10 mouse cellular contexts compared by ENCODE assay signal in the genomic region with DNA sequence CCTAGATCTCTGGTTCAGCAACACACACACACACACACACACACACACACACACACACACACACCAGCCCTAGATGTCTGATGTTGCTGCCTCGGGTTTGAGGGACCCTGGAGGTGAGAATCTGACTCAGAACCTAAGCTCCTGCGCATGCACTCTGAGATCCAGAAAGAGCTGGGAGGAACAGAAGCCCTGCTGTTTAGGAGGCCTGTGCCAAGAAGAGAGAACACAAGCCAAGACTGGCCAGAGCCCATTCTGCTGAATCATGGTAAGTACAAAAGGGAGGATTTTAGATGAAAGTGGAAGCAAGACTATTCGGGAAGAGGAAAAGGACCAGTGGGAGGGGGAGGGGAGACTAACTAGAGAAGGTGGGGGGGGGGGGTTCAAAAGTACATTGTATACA.
DNase-seq lines count a peak whose midpoint lies in the region; ATAC-seq and TF ChIP-seq lines count a peak whose summit lies in the region.
"Had no signal": no experiment of that assay in that cellular context is flagged by ENCODE, and none has a peak within 500 bp of the region (broad histone marks: within the 10 kb centered on the region; RNA-seq: fewer than 3 reads in every experiment).

No protein-coding gene starts in this region.

- H3K27ac ChIP-seq in hindbrain, embryonic 14.5 days: no peak overlapping the region
- no peak overlapping the region for H3K27ac ChIP-seq in hindbrain, embryonic 12.5 days
- H3K27ac ChIP-seq in cerebellum, adult 2 months (ENCODE audit: insufficient read depth, low read length): peak overlapping the region; percentile 23; the same call in 1 of the 2 replicates
- no peak overlapping the region for H3K27ac ChIP-seq in midbrain, embryonic 16.5 days (ENCODE audit: low read length)
- H3K27ac ChIP-seq: embryonic facial prominence, embryonic 13.5 days had no signal

- TF ChIP-seq POLR2A in cerebellum, adult 2 months (IDR thresholded peaks at IDR 0.05; ENCODE audit: borderline replicate concordance, insufficient read depth, low read length): no peak

- no peak for TF ChIP-seq CTCF in cerebellum, adult 2 months (IDR thresholded peaks at IDR 0.05; ENCODE audit: borderline replicate concordance, insufficient read depth, low read depth, low read length)

- H3K27me3 ChIP-seq in hindbrain, embryonic 14.5 days (ENCODE audit: control insufficient read depth, insufficient read depth, low read length): no peaks in the 10 kb centered on the region
- no peaks in the 10 kb centered on the region for H3K27me3 ChIP-seq in hindbrain, embryonic 12.5 days
- H3K27me3 ChIP-seq in cerebellum, adult 2 months (ENCODE audit: control insufficient read depth, insufficient read depth, low read length): no peaks in the 10 kb centered on the region
- H3K27me3 ChIP-seq in midbrain, embryonic 16.5 days (ENCODE audit: control insufficient read depth, insufficient read depth, low read depth, low read length): no peaks in the 10 kb centered on the region
- H3K27me3 ChIP-seq: embryonic facial prominence, embryonic 13.5 days; limb, embryonic 13.5 days had no signal

- H3K4me1 ChIP-seq in hindbrain, embryonic 14.5 days (replicated peaks; ENCODE audit: control insufficient read depth, insufficient read depth, low read length): no peaks in the 10 kb centered on the region
- H3K4me1 ChIP-seq in hindbrain, embryonic 12.5 days: peaks cover 5% of the 10 kb centered on the region
- peaks cover 6% of the 10 kb centered on the region for H3K4me1 ChIP-seq in cerebellum, adult 2 months (ENCODE audit: control insufficient read depth, insufficient read depth, low read length)
- H3K4me1 ChIP-seq in midbrain, embryonic 16.5 days (ENCODE audit: control insufficient read depth, insufficient read depth, low read length): no peaks in the 10 kb centered on the region
- H3K4me1 ChIP-seq: embryonic facial prominence, embryonic 13.5 days had no signal

- H3K9ac ChIP-seq in hindbrain, embryonic 14.5 days: no peak overlapping the region
- no peak overlapping the region for H3K9ac ChIP-seq in hindbrain, embryonic 12.5 days
- no peak overlapping the region for H3K9ac ChIP-seq in midbrain, embryonic 16.5 days (ENCODE audit: low read depth, low read length)
- H3K9ac ChIP-seq: embryonic facial prominence, embryonic 13.5 days; limb, embryonic 13.5 days had no signal

- no peaks in the 10 kb centered on the region for H3K36me3 ChIP-seq in hindbrain, embryonic 14.5 days (replicated peaks; ENCODE audit: control insufficient read depth, insufficient read depth)
- H3K36me3 ChIP-seq in hindbrain, embryonic 12.5 days: no peaks in the 10 kb centered on the region
- no peaks in the 10 kb centered on the region for H3K36me3 ChIP-seq in midbrain, embryonic 16.5 days (ENCODE audit: control insufficient read depth, insufficient read depth, low read length)
- H3K36me3 ChIP-seq: embryonic facial prominence, embryonic 13.5 days; limb, embryonic 13.5 days had no signal

- no peaks in the 10 kb centered on the region for H3K9me3 ChIP-seq in hindbrain, embryonic 14.5 days (ENCODE audit: control insufficient read depth, low read length)
- H3K9me3 ChIP-seq in hindbrain, embryonic 12.5 days (replicated peaks): no peaks in the 10 kb centered on the region
- no peaks in the 10 kb centered on the region for H3K9me3 ChIP-seq in midbrain, embryonic 16.5 days (replicated peaks; ENCODE audit: control insufficient read depth, low read length, poor library complexity, severe bottlenecking)
- H3K9me3 ChIP-seq: embryonic facial prominence, embryonic 13.5 days; limb, embryonic 13.5 days had no signal

- H3K4me2 ChIP-seq in hindbrain, embryonic 14.5 days (replicated peaks): no peak overlapping the region
- no peak overlapping the region for H3K4me2 ChIP-seq in hindbrain, embryonic 12.5 days (replicated peaks)
- no peak overlapping the region for H3K4me2 ChIP-seq in midbrain, embryonic 16.5 days (ENCODE audit: low read length)
- H3K4me2 ChIP-seq: embryonic facial prominence, embryonic 13.5 days; limb, embryonic 13.5 days had no signal

- 49% methylated on average over 3 of the region's 3 CpGs for WGBS in hindbrain, embryonic 14.5 days
- WGBS in hindbrain, embryonic 12.5 days: 55% methylated on average over 3 of the region's 3 CpGs
- WGBS in cerebellum, adult 2 months: 3% methylated on average over 3 of the region's 3 CpGs
- WGBS in midbrain, embryonic 16.5 days: 31% methylated on average over 3 of the region's 3 CpGs

- ATAC-seq in hindbrain, embryonic 14.5 days (ENCODE audit: low FRiP score): no peak
- no peak for ATAC-seq in hindbrain, embryonic 12.5 days (ENCODE audit: low FRiP score)
- ATAC-seq in granulocyte monocyte progenitor cell, adult 5-6 weeks (replicated peaks; ENCODE audit: poor library complexity, severe bottlenecking): peak; percentile 33; the same call in 1 of the 2 replicates
- 0 out of 2 replicates have a peak, but pooled peaks have one; percentile 54 for ATAC-seq in midbrain, embryonic 16.5 days
- ATAC-seq in megakaryocyte-erythroid progenitor cell, adult 5-6 weeks (replicated peaks; ENCODE audit: low FRiP score, low TSS enrichment, poor library complexity, severe bottlenecking): no peak

- peak; percentile 72 for DNase-seq in hindbrain, embryonic 14.5 days (ENCODE audit: low spot score)
- peak; percentile 86 to 92 for DNase-seq in cerebellum, adult 2 months
- peak; percentile 56 to 68 for DNase-seq in layer of hippocampus, adult 8-10 months (ENCODE audit: low spot score in 2 of 2)
- no peak for DNase-seq in MN1 (ENCODE audit: low spot score)

- no peak overlapping the region for H3K4me3 ChIP-seq in hindbrain, embryonic 14.5 days (replicated peaks; ENCODE audit: low read length)
- no peak overlapping the region for H3K4me3 ChIP-seq in hindbrain, embryonic 12.5 days
- no peak overlapping the region for H3K4me3 ChIP-seq in cerebellum, adult 2 months (replicated peaks; ENCODE audit: insufficient read depth, low read depth, low read length)
- no peak overlapping the region for H3K4me3 ChIP-seq in midbrain, embryonic 16.5 days (ENCODE audit: low read depth, low read length)
- H3K4me3 ChIP-seq: embryonic facial prominence, embryonic 13.5 days; limb, embryonic 13.5 days had no signal

Comparison
In these comparisons a context has a peak if more than half of its experiments do, and no peak if none do; other contexts are left out.
1. ATAC-seq: peak in granulocyte monocyte progenitor cell, adult 5-6 weeks (single experiment) and midbrain, embryonic 16.5 days (single experiment); none in hindbrain, embryonic 14.5 days (single experiment), hindbrain, embryonic 12.5 days (single experiment) and megakaryocyte-erythroid progenitor cell, adult 5-6 weeks (single experiment).